Mouse (Mus musculus): ENCODE results near the gene Tmem102. TPM values are rescaled to one million over a fixed set of nuclear protein-coding genes. Genes with fewer than 3 reads are reported as not detected.

Tmem102 gene
- total RNA-seq, 2 experiments from 2014 or later, result 0.17 to 0.49 TPM

GRCm38 (mm10) chr11:69787306-69787705, 18.1 kb downstream of the Tmem102 start:
- no peak for DNase-seq

GRCm38 (mm10) chr11:69784793-69785272, 20.6 kb downstream of the Tmem102 start:
- peak; percentile 76 to 84 for DNase-seq

- DNase-seq, result no peak
These were observed 23.6 kb downstream of the Tmem102 start for GRCm38 (mm10) chr11:69781828-69782227.

- DNase-seq, result no peak
These were observed 26.4 kb downstream of the Tmem102 start for GRCm38 (mm10) chr11:69778985-69779384.

GRCm38 (mm10) chr11:69778258-69778982, 27.0 kb downstream of the Tmem102 start:
- DNase-seq, result no peak

GRCm38 (mm10) chr11:69777504-69778257, 27.7 kb downstream of the Tmem102 start:
- DNase-seq, result no peak

GRCm38 (mm10) chr11:69776488-69776887, 28.9 kb downstream of the Tmem102 start:
- DNase-seq, result no peak

- DNase-seq, result no peak
These were observed 29.7 kb downstream of the Tmem102 start for GRCm38 (mm10) chr11:69775716-69776115.

- DNase-seq, result no peak
These were observed 30.5 kb downstream of the Tmem102 start for GRCm38 (mm10) chr11:69774961-69775360.

- no peak for DNase-seq
These were observed 37.9 kb downstream of the Tmem102 start for GRCm38 (mm10) chr11:69767625-69767909.

GRCm38 (mm10) chr11:69766872-69767624, 38.4 kb downstream of the Tmem102 start:
- DNase-seq, result peak in 1 of 2 experiments; percentile 53

- DNase-seq, result peak; percentile 81 to 83
These were observed 39.3 kb downstream of the Tmem102 start for GRCm38 (mm10) chr11:69766126-69766609.

GRCm38 (mm10) chr11:69765221-69766125, 40.0 kb downstream of the Tmem102 start, which contains the start of gene Zbtb4:
Gene Zbtb4 (plus strand): TSS chr11:69765912.
- DNase-seq, result peak; percentile 53 to 76

GRCm38 (mm10) chr11:69763551-69763950, 41.9 kb downstream of the Tmem102 start:
- no peak for DNase-seq

- DNase-seq, result no peak
These were observed 43.6 kb downstream of the Tmem102 start, which contains the start of gene Slc35g3 for GRCm38 (mm10) chr11:69761868-69762267. Gene Slc35g3 (minus strand): TSS chr11:69761968.

- DNase-seq, result no peak
These were observed 44.6 kb downstream of the Tmem102 start for GRCm38 (mm10) chr11:69760901-69761200.

GRCm38 (mm10) chr11:69760160-69760900, 45.1 kb downstream of the Tmem102 start:
- no peak for DNase-seq

- DNase-seq, result peak; percentile 92 to 96
These were observed 46.3 kb downstream of the Tmem102 start for GRCm38 (mm10) chr11:69758971-69759721.

- peak; percentile 98 to 99 for DNase-seq
These were observed 46.9 kb downstream of the Tmem102 start, which contains the start of gene Polr2a for GRCm38 (mm10) chr11:69758478-69758970. Gene Polr2a (minus strand): TSS chr11:69758637.

GRCm38 (mm10) chr11:69758090-69758456, 47.4 kb downstream of the Tmem102 start:
- DNase-seq, result peak; percentile 98 to 99

Measured in heart, adult 18-20 months (tissue).